Comparison of ENCODE assay signal across 8 mouse cellular contexts in the genomic region with DNA sequence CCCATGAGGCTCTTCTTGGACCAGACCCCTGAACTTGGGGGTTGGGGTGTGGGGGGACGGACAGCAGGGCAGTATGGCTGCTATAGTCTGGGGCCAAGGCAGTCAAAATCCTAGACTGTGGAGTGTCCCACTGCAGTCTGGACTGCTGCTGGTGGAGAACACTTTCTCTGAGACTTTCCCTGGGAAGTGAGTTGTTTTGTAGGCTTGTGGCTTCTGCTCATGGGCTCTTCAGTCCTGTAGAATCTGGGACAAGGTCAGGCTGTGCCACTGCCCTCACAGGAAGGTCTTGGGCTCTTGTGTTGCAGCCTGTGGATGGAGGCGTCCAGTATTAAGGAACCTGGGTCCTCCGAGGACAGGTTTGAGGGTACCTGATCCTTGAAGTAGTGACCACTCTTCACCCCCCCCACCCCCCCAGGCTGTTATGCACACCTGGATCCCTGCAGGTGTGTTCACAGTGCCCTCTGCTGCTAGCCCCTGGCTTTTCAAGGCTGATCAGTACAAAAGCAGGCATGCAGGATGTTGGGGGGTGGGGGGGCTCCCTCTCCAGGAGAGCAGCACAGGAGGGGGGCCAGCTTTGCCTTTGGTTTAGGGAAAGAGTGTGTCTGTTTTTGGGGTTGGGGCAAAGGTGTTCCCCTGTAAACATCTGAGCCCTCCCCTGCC. TPM values are rescaled to one million over a fixed set of nuclear protein-coding genes. Genes with fewer than 3 reads are reported as not detected.
A peak's percentile ranks its signal among the peaks of the same experiment; 100 is the strongest.
DNase-seq lines count a peak whose midpoint lies in the region; ATAC-seq and TF ChIP-seq lines count a peak whose summit lies in the region.

No protein-coding gene starts in this region.

- H3K4me3 ChIP-seq in kidney, adult 2 months (ENCODE audit: insufficient read depth, low read depth, low read length) = peak overlapping the region; percentile 92
- peak overlapping the region; percentile 82 for H3K4me3 ChIP-seq in embryonic facial prominence, embryonic 14.5 days (ENCODE audit: low read depth, low read length)
- H3K4me3 ChIP-seq in intestine, postnatal 0 days (ENCODE audit: low read depth, low read length) = peak overlapping the region; percentile 98
- peak overlapping the region; percentile 95 for H3K4me3 ChIP-seq in myocyte

- peak overlapping the region; percentile 64 for H3K4me2 ChIP-seq in embryonic facial prominence, embryonic 14.5 days (ENCODE audit: low read depth, low read length)
- H3K4me2 ChIP-seq in intestine, postnatal 0 days (replicated peaks; ENCODE audit: low read depth) = peak overlapping the region; percentile 79
- peak overlapping the region; percentile 98 for H3K4me2 ChIP-seq in myocyte (ENCODE audit: low read depth)

- H3K9me3 ChIP-seq in embryonic facial prominence, embryonic 14.5 days (ENCODE audit: control insufficient read depth, low read length) = no peaks in the 10 kb centered on the region
- no peaks in the 10 kb centered on the region for H3K9me3 ChIP-seq in intestine, postnatal 0 days (ENCODE audit: control insufficient read depth)

- H3K36me3 ChIP-seq in kidney, adult 2 months (ENCODE audit: control insufficient read depth, insufficient read depth, low read length) = no peaks in the 10 kb centered on the region; the same call in 1 of the 2 replicates
- H3K36me3 ChIP-seq in embryonic facial prominence, embryonic 14.5 days (ENCODE audit: control insufficient read depth, insufficient read depth, low read length) = peaks cover 25% of the 10 kb centered on the region; the same call in 1 of the 2 replicates
- H3K36me3 ChIP-seq in intestine, postnatal 0 days (ENCODE audit: control insufficient read depth, insufficient read depth) = peaks cover 32% of the 10 kb centered on the region; the same call in 1 of the 2 replicates
- peaks cover 11% of the 10 kb centered on the region for H3K36me3 ChIP-seq in myocyte (ENCODE audit: control insufficient read depth, insufficient read depth)

- ATAC-seq in embryonic facial prominence, embryonic 14.5 days (ENCODE audit: low read depth) = no peak
- ATAC-seq in intestine, postnatal 0 days = no peak

- peaks cover 46% of the 10 kb centered on the region for H3K4me1 ChIP-seq in kidney, adult 2 months (ENCODE audit: control insufficient read depth, insufficient read depth, low read length)
- peaks cover 38% of the 10 kb centered on the region for H3K4me1 ChIP-seq in embryonic facial prominence, embryonic 14.5 days (ENCODE audit: control insufficient read depth, insufficient read depth, low read length)
- peaks cover 24% of the 10 kb centered on the region; the same call in 1 of the 2 replicates for H3K4me1 ChIP-seq in intestine, postnatal 0 days (replicated peaks; ENCODE audit: control insufficient read depth, insufficient read depth, low read length)

- TF ChIP-seq POLR2A in kidney, adult 2 months (IDR thresholded peaks at IDR 0.05; ENCODE audit: low read depth, low read length) = no peak
- no peak for TF ChIP-seq POLR2A in myocyte (IDR thresholded peaks at IDR 0.05; ENCODE audit: insufficient read length, low read depth)

- 44% methylated on average over 3 of the region's 3 CpGs for WGBS in kidney, adult 2 months
- 65% methylated on average over 3 of the region's 3 CpGs for WGBS in embryonic facial prominence, embryonic 14.5 days
- 76% methylated on average over 3 of the region's 3 CpGs for WGBS in intestine, postnatal 0 days

- DNase-seq in kidney, adult 2 months = no peak
- no peak for DNase-seq in kidney, adult 9 months
- DNase-seq in embryonic facial prominence, embryonic 14.5 days (ENCODE audit: low spot score) = no peak
- no peak for DNase-seq in spleen, adult 18-20 months
- no peak for DNase-seq in left cerebral cortex, adult 8-10 months (ENCODE audit: low spot score in 2 of 2)
- no peak for DNase-seq in spleen, postnatal 10 days (ENCODE audit: low spot score in 2 of 2)

- peak overlapping the region; percentile 93 for H3K9ac ChIP-seq in embryonic facial prominence, embryonic 14.5 days (ENCODE audit: low read depth, low read length)
- H3K9ac ChIP-seq in intestine, postnatal 0 days (ENCODE audit: low read depth, low read length) = peak overlapping the region; percentile 98

- H3K27ac ChIP-seq in kidney, adult 2 months (ENCODE audit: insufficient read depth, low read depth, low read length) = peak overlapping the region; percentile 86
- no peak overlapping the region for H3K27ac ChIP-seq in embryonic facial prominence, embryonic 14.5 days (replicated peaks; ENCODE audit: low read depth, low read length)
- 0 out of 2 replicates have a peak overlapping the region, but pooled peaks have one; percentile 98 for H3K27ac ChIP-seq in intestine, postnatal 0 days (ENCODE audit: low read depth, low read length)

- no peak overlapping the region for H3ac ChIP-seq in myocyte (ENCODE audit: control insufficient read depth, insufficient read length)

- no peaks in the 10 kb centered on the region for H3K27me3 ChIP-seq in kidney, adult 2 months (replicated peaks; ENCODE audit: control insufficient read depth, insufficient read depth, low read length)
- H3K27me3 ChIP-seq in embryonic facial prominence, embryonic 14.5 days (replicated peaks; ENCODE audit: control insufficient read depth, insufficient read depth, low read length) = no peaks in the 10 kb centered on the region
- no peaks in the 10 kb centered on the region for H3K27me3 ChIP-seq in intestine, postnatal 0 days (replicated peaks; ENCODE audit: control insufficient read depth, insufficient read depth, low read length)
- no peaks in the 10 kb centered on the region for H3K27me3 ChIP-seq in myocyte (ENCODE audit: control insufficient read depth, insufficient read depth, insufficient read length)

- peaks cover 67% of the 10 kb centered on the region for H3K79me2 ChIP-seq in myocyte (ENCODE audit: control insufficient read depth, insufficient read depth)

- TF ChIP-seq CTCF in kidney, adult 2 months (conservative IDR thresholded peaks at IDR 0.05; ENCODE audit: insufficient read depth, insufficient read length, low read depth, low read length) = peak; percentile 33; the same call in 1 of the 2 replicates
- peak; percentile 61 for TF ChIP-seq CTCF in intestine, postnatal 0 days (IDR thresholded peaks at IDR 0.05; ENCODE audit: low read depth)

TF ChIP-seq in myocyte, 11 proteins besides CTCF, POLR2A, EP300 and RAD21:
- TF ChIP-seq TCF3 (IDR thresholded peaks at IDR 0.05; ENCODE audit: insufficient read length, low read depth) (no peak), MAX (IDR thresholded peaks at IDR 0.05; ENCODE audit: low read depth) (no peak), REST (IDR thresholded peaks at IDR 0.05; ENCODE audit: insufficient read depth, insufficient read length) (no peak), E2F4 (IDR thresholded peaks at IDR 0.05; ENCODE audit: insufficient read depth) (no peak), USF1 (IDR thresholded peaks at IDR 0.05; ENCODE audit: low read depth) (no peak), TCF12 (IDR thresholded peaks at IDR 0.05; ENCODE audit: insufficient read depth, poor library complexity, severe bottlenecking) (no peak), POLR2AphosphoS2 (IDR thresholded peaks at IDR 0.05; ENCODE audit: insufficient read length, low read depth) (no peak), SRF (IDR thresholded peaks at IDR 0.05; ENCODE audit: control insufficient read depth, insufficient read length, low read depth) (no peak), CEBPB (IDR thresholded peaks at IDR 0.05; ENCODE audit: insufficient read depth, poor library complexity, severe bottlenecking) (no peak)

RNA-seq across cellular contexts. Expression of gene Bri3, which starts 13.3 kb away (rescaled TPM):
- 190 and 242 TPM in 2 replicates for polyA plus RNA-seq in kidney, adult 2 months (2012; rRNA removed)
- polyA plus RNA-seq in embryonic facial prominence, embryonic 14.5 days (2014; fragmentation: Nextera tagmentation; extraction: Ambion mirVana) = 96.3 and 99.8 TPM in 2 replicates
- polyA plus RNA-seq in intestine, postnatal 0 days (2015; fragmentation: Nextera tagmentation; extraction: Ambion mirVana) = 313 and 341 TPM in 2 replicates
- 153 TPM for polyA plus RNA-seq in myocyte (2012; fragmentation: generic; extraction: Trizol)
- total RNA-seq in left cerebral cortex, adult 8-10 months (2022) = 10 to 100 TPM; 63.5 to 74.4 (median 72.5) TPM

RNA-seq across cellular contexts. Expression of gene Tecpr1, which starts 34.2 kb away (rescaled TPM):
- polyA plus RNA-seq in kidney, adult 2 months (2012; rRNA removed) = 35.6 and 36.6 TPM in 2 replicates
- 19.3 and 20.6 TPM in 2 replicates for polyA plus RNA-seq in embryonic facial prominence, embryonic 14.5 days (2014; fragmentation: Nextera tagmentation; extraction: Ambion mirVana)
- 10.7 and 12.5 TPM in 2 replicates for polyA plus RNA-seq in intestine, postnatal 0 days (2015; fragmentation: Nextera tagmentation; extraction: Ambion mirVana)
- 19.2 TPM for polyA plus RNA-seq in myocyte (2012; fragmentation: generic; extraction: Trizol)
- total RNA-seq in left cerebral cortex, adult 8-10 months (2022) = 10 to 100 TPM; 88.3 to 96.5 (median 92.1) TPM
